Comparison of ENCODE assay signal across 9 mouse cellular contexts in genomic region chr1:72716926-72717325, GRCm38 (mm10). TPM values are rescaled to one million over a fixed set of nuclear protein-coding genes. Genes with fewer than 3 reads are reported as not detected.
DNase-seq lines count a peak whose midpoint lies in the region; ATAC-seq and TF ChIP-seq lines count a peak whose summit lies in the region.
"Had no signal": no experiment of that assay in that cellular context is flagged by ENCODE, and none has a peak within 500 bp of the region (broad histone marks: within the 10 kb centered on the region; RNA-seq: fewer than 3 reads in every experiment).

No protein-coding gene starts in this region.

- peaks cover 7 to 11% of the 10 kb centered on the region in 2 experiments for H3K4me1 ChIP-seq in liver, embryonic 14.5 days (replicated peaks; ENCODE audit: control insufficient read depth in 2 of 2, insufficient read depth in 2 of 2, low read length in 1 of 2)

- TF ChIP-seq CTCF in liver, embryonic 14.5 days (IDR thresholded peaks at IDR 0.05; ENCODE audit: low read depth) = peak; percentile 90

- no peak for TF ChIP-seq EP300 in liver, embryonic 14.5 days (IDR thresholded peaks at IDR 0.05; ENCODE audit: low read depth)

- H3K36me3 ChIP-seq in liver, embryonic 14.5 days (replicated peaks; ENCODE audit: control insufficient read depth, insufficient read depth, low read depth) = peaks cover 28% of the 10 kb centered on the region

- DNase-seq in CD4-positive helper T cell, adult 2 months (ENCODE audit: low read depth, low spot score) = peak; percentile 59
- DNase-seq in T-cell, adult 2 months (ENCODE audit: low spot score) = peak; percentile 50
- DNase-seq in cerebellum, postnatal 25 days = peak; percentile 75 to 90
- DNase-seq in frontal cortex, postnatal 36 days (ENCODE audit: low spot score in 2 of 2) = peak; percentile 70 to 76
- peak; percentile 71 to 91 for DNase-seq in kidney, postnatal 36 days
- DNase-seq in liver, embryonic 14.5 days (ENCODE audit: low read depth in 3 of 3, low spot score in 3 of 3) = peak; percentile 54 to 61 (median 57)
- peak; percentile 52 for DNase-seq in retina, adult 2 months (ENCODE audit: low read depth, low spot score)
- peak; percentile 87 for DNase-seq in thymus, postnatal 4 days

- ATAC-seq in liver, embryonic 14.5 days (ENCODE audit: insufficient read depth) = no peak

- WGBS in liver, embryonic 14.5 days (ENCODE audit: insufficient replicate concordance) = 3% methylated on average over 5 of the region's 5 CpGs

- H3K27me3 ChIP-seq in liver, embryonic 14.5 days (ENCODE audit: control insufficient read depth, insufficient read depth, low read length) = no peaks in the 10 kb centered on the region

- H3K4me3 ChIP-seq in liver, embryonic 14.5 days (ENCODE audit: insufficient read depth in 1 of 2, low read depth in 2 of 2, low read length in 2 of 2) = no peak overlapping the region

- no peak overlapping the region for H3K9ac ChIP-seq in liver, embryonic 14.5 days (replicated peaks)

- H3K4me2 ChIP-seq in liver, embryonic 14.5 days (ENCODE audit: low read depth) = no peak overlapping the region

- no peak overlapping the region for H3K27ac ChIP-seq in liver, embryonic 14.5 days

- H3K9me3 ChIP-seq in liver, embryonic 14.5 days (ENCODE audit: control insufficient read depth, low read length) = no peaks in the 10 kb centered on the region

RNA-seq across cellular contexts. Expression of gene Rpl37a, which starts 5.8 kb away (rescaled TPM):
- polyA plus RNA-seq in liver, embryonic 14.5 days (2012; rRNA removed) = 415 and 957 TPM in 2 replicates
- polyA plus RNA-seq in liver, embryonic 14.5 days (2014; fragmentation: Nextera tagmentation; extraction: Ambion mirVana) = 1,180 and 1,233 TPM in 2 replicates

RNA-seq across cellular contexts. Expression of gene Ankar, which starts 16.5 kb away (rescaled TPM):
- not detected in 2 replicates for polyA plus RNA-seq in liver, embryonic 14.5 days (2012; rRNA removed)
- polyA plus RNA-seq in liver, embryonic 14.5 days (2014; fragmentation: Nextera tagmentation; extraction: Ambion mirVana) = not detected in 2 replicates
- polyA plus RNA-seq: heart, embryonic 14.5 days had no signal
